Mouse (Mus musculus) liver, embryonic 14.5 days (tissue): ENCODE measurements at regions not wholly inside any gene's neighbourhood (a gene's known extent, or its start where the extent isn't known, plus 50 kb on each side); places are given as distances from the start of the nearest gene placed in this dataset.

Experiments used
- ATAC-seq: fragments of 200-750 bp; cut with Nextera tagmentation; 2 replicates; pipeline ENCODE4 v1.8.0; 2017; ENCODE audit warnings: moderate number of reproducible peaks, mild to moderate bottlenecking, moderate library complexity; ENCODE audit not compliant: insufficient read depth
- DNase-seq, 3 experiments: peaks; one replicate each; pipeline ENCODE4 v3.0.0-alpha.2; 2012 to 2013; ENCODE audit warnings: low read depth in 3 of 3, low spot score in 3 of 3
- H3K27ac ChIP-seq: fragments of 300-500 bp; sonication (generic); 2 replicates; pipeline ENCODE4 v1.5.1; 2014; ENCODE audit warnings: moderate library complexity, mild to moderate bottlenecking, control low read depth, inconsistent platforms
- H3K27me3 ChIP-seq: fragments of 300-500 bp; sonication (generic); 2 replicates; pipeline ENCODE4 v1.6.1; 2014; ENCODE audit warnings: mild to moderate bottlenecking, low read length, moderate library complexity; ENCODE audit not compliant: control insufficient read depth, insufficient read depth
- H3K36me3 ChIP-seq: fragments of 300-500 bp; sonication (generic); replicated peaks from 2 replicates; pipeline ENCODE4 v1.6.1; 2014; ENCODE audit warnings: low read depth; ENCODE audit not compliant: control insufficient read depth, insufficient read depth
- H3K4me1 ChIP-seq, 2 experiments: fragments of 200-500 bp in 1 of 2; fragments of 300-500 bp in 1 of 2; sonication (generic) in 1 of 2; replicated peaks; 2 replicates each; pipeline ENCODE4 v1.6.1; 2012 to 2014; ENCODE audit warnings: antibody characterized with exemption in 1 of 2, inconsistent platforms in 1 of 2, low read length in 1 of 2; ENCODE audit not compliant: control insufficient read depth in 2 of 2, insufficient read depth in 2 of 2
- H3K4me2 ChIP-seq: fragments of 300-500 bp; sonication (generic); 2 replicates; pipeline ENCODE4 v1.6.1; 2014; ENCODE audit warnings: low read depth, mild to moderate bottlenecking, control low read depth, moderate library complexity
- H3K4me3 ChIP-seq, 2 experiments: fragments of 200-500 bp in 1 of 2; fragments of 300-500 bp in 1 of 2; sonication (generic) in 1 of 2; 2 replicates each; pipeline ENCODE4 v1.5.1; 2012 to 2014; ENCODE audit warnings: low read depth in 2 of 2, low read length in 2 of 2, mild to moderate bottlenecking in 2 of 2, control low read depth in 1 of 2, inconsistent platforms in 1 of 2, moderate library complexity in 1 of 2; ENCODE audit not compliant: insufficient read depth in 1 of 2
- H3K9ac ChIP-seq: fragments of 300-500 bp; sonication (generic); replicated peaks from 2 replicates; pipeline ENCODE4 v1.6.1; 2014; ENCODE audit warnings: mild to moderate bottlenecking, control low read depth, moderate library complexity
- H3K9me3 ChIP-seq: fragments of 300-500 bp; sonication (generic); 2 replicates; pipeline ENCODE4 v1.6.1; 2016; ENCODE audit warnings: low read length, mixed read lengths; ENCODE audit not compliant: control insufficient read depth
- CTCF ChIP-seq: IDR thresholded peaks from 2 replicates; pipeline ENCODE4 v1.5.1; 2016; ENCODE audit warnings: antibody characterized with exemption, low read depth, control low read depth
- EP300 ChIP-seq: IDR thresholded peaks from 2 replicates; pipeline ENCODE4 v1.6.1; 2016; ENCODE audit warnings: antibody characterized with exemption, low read depth
- WGBS: fragments of 180-500 bp; shearing (Covaris S2); extraction: QIAGEN DNeasy Blood & Tissue Kit; methylation state at CpG from one replicate; pipeline ENCODE4 v1.1.7; 2014; ENCODE audit not compliant: insufficient replicate concordance; 5-methylcytosine and 5-hydroxymethylcytosine counted together

DNA sequence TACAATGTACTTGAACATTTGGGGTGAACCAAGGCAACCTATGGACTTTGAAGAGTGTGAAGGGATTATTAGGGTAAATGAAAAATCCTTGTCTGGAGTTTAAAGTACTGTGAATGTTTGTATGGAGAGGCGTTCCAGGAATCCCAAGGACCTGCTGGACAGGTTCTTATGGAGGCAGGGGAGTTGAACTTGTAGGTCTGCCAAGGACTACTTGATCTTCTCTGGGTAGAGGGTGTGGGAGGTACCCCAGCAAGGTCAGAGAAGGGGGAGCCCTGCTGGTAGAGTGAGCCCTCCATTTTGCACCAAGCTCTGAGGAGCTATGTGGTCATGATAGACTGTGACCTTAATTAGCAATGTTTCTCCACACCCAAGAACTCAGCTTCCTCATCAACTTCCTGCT is 253.7 kb upstream of the Plpp4 start:
- no peaks in the 10 kb centered on the region for H3K36me3 ChIP-seq
- no peak overlapping the region for H3K9ac ChIP-seq
- no peak for ATAC-seq
- H3K4me1 ChIP-seq, result no peaks in the 10 kb centered on the region
- no peak overlapping the region for H3K27ac ChIP-seq
- H3K4me3 ChIP-seq, result no peak overlapping the region
- no peaks in the 10 kb centered on the region for H3K27me3 ChIP-seq
- H3K4me2 ChIP-seq, result no peak overlapping the region
- WGBS, result 45% methylated on average over 1 of the region's 1 CpGs
- no peak for TF ChIP-seq CTCF
- no peak for DNase-seq
- H3K9me3 ChIP-seq, result no peaks in the 10 kb centered on the region

DNA sequence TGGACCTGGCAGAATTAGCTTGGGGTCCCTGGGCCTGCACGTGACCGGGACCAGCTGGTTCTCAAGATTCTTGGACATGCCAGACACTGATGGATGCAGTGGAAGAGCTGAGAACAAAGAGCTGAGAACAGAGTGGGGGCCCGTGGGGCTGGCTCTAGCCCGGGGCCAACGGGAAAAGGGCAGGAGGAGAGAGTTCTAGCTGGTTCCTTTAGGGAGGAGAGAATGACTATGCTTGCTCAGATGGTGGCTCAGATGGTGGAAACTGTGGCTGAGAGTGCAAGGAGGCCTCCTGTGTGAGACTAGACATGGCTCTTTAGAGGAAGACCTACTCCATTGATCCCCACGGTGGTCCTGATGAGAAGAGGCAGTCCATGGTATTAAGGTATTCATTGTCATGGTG is 240.5 kb upstream of the Plpp4 start:
- Histone ChIP-seq H3K4me1 (no peaks in the 10 kb centered on the region), H3K36me3 (no peaks in the 10 kb centered on the region), H3K27ac (no peak overlapping the region), H3K4me2 (no peak overlapping the region), H3K27me3 (no peaks in the 10 kb centered on the region), H3K9ac (no peak overlapping the region), H3K9me3 (no peaks in the 10 kb centered on the region; the same call in 1 of the 2 replicates), H3K4me3 (no peak overlapping the region)
- no peak for TF ChIP-seq EP300
- no peak for TF ChIP-seq CTCF
- no peak for DNase-seq
- ATAC-seq, result no peak
- 70% methylated on average over 6 of the region's 6 CpGs for WGBS

DNA sequence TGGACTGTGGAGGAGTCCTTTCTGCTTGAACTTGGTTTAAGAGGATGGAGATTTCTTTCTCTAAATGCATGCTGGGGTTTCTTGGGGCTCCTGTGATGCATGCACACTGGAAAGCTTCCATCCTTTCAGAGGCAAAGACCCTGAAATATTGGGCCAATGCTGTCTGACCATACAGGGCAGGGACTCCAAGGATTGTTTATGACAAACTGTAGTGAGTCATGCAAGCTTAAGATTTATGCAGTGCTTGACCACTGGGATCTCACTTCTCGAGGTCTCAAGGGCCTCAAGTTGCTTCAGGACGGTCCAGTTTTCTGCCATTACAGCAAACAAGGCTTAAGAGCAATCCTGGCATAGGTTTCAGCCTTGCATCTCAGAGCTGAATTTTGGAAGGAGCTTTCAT is 229.7 kb upstream of the Plpp4 start:
- 57% methylated on average over 2 of the region's 2 CpGs for WGBS
- Histone ChIP-seq H3K9me3 (no peaks in the 10 kb centered on the region), H3K36me3 (no peaks in the 10 kb centered on the region), H3K4me1 (no peaks in the 10 kb centered on the region), H3K27ac (no peak overlapping the region), H3K27me3 (no peaks in the 10 kb centered on the region), H3K4me3 (no peak overlapping the region), H3K9ac (no peak overlapping the region), H3K4me2 (no peak overlapping the region)
- TF ChIP-seq CTCF (no peak), EP300 (no peak)
- no peak for DNase-seq
- no peak for ATAC-seq

DNA sequence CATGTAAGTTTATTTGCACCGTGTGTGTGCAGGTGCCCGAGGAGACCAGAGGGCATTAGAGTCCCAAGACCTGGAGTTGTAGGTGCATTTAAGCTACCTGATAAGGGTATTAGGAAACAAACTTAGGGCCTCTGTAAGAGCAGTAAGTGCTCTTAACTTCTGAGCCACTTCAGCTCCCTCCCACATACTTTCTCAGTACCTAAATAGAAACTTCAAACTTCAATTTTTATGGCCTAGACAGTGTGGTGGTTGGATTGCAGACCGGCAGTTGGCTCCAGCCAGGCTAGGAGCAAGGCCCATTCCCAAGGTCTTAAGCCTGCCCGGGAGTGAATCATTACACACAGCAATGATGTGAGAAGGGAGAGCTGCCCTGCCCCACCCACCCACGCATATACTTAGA is 208.8 kb upstream of the Plpp4 start:
- H3K27ac ChIP-seq, result no peak overlapping the region
- 65% methylated on average over 5 of the region's 5 CpGs for WGBS
- no peak overlapping the region for H3K4me3 ChIP-seq
- DNase-seq, result no peak
- no peaks in the 10 kb centered on the region for H3K27me3 ChIP-seq
- no peak for ATAC-seq
- no peaks in the 10 kb centered on the region for H3K4me1 ChIP-seq
- no peak overlapping the region for H3K4me2 ChIP-seq
- TF ChIP-seq EP300 (no peak), CTCF (no peak)
- H3K9me3 ChIP-seq, result no peaks in the 10 kb centered on the region
- no peak overlapping the region for H3K9ac ChIP-seq
- H3K36me3 ChIP-seq, result no peaks in the 10 kb centered on the region

DNA sequence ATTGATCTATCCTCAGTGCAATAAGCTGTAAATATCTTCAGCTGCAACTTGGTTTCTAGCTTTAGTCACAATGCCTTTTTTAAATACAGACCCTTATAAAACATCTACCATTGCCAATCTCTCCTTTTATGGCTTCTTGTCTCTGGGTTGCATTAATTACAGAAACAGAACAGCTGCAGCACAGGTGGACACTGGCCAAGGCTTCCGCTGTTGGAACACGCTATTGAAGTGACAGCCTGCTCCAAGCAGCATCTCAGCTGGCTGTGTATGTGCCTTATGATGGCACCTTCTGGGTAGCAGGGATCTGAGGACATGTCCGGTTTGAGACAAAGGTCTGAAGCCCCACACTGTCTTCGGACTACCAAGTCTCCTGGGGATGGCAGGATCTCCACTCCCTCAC is 207.1 kb upstream of the Plpp4 start:
- Histone ChIP-seq H3K4me1 (no peaks in the 10 kb centered on the region), H3K4me3 (no peak overlapping the region), H3K4me2 (no peak overlapping the region), H3K36me3 (no peaks in the 10 kb centered on the region), H3K27me3 (no peaks in the 10 kb centered on the region), H3K27ac (no peak overlapping the region), H3K9me3 (no peaks in the 10 kb centered on the region), H3K9ac (no peak overlapping the region)
- no peak for DNase-seq
- 78% methylated on average over 4 of the region's 4 CpGs for WGBS
- no peak for ATAC-seq
- TF ChIP-seq EP300, result no peak
- no peak for TF ChIP-seq CTCF

DNA sequence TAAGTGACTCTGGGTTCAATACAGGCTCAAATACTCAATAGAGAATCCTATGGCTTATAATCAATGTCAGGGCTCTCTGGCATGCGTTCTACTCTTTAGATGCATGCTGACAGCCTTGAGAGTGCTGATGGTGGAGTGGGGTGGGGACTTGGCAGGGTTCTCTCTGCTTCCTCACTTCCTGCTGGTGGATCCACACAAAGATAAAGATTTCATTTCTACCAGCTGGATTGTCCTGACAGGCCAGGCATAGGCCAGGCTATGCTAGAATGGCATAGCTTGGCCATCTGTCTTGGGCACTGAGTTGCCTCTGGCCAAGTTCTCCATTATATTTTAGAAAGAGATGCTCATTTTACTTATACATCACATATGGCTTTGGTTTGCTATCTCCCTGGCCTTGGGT is 206.2 kb upstream of the Plpp4 start:
- Histone ChIP-seq H3K27ac (no peak overlapping the region), H3K36me3 (no peaks in the 10 kb centered on the region), H3K4me1 (no peaks in the 10 kb centered on the region), H3K4me3 (no peak overlapping the region), H3K9ac (no peak overlapping the region), H3K27me3 (no peaks in the 10 kb centered on the region), H3K9me3 (no peaks in the 10 kb centered on the region), H3K4me2 (no peak overlapping the region)
- TF ChIP-seq CTCF (no peak), EP300 (no peak)
- ATAC-seq (no peak), DNase-seq (no peak)
- WGBS, result 50% methylated on average over 1 of the region's 1 CpGs
